Mouse (Mus musculus) cerebellum, adult 18-20 months (tissue): ENCODE data around the gene Nmnat2.

Experiments
- DNase-seq, 2 experiments: peaks; one replicate each; pipeline ENCODE4 v3.0.0; 2021

The Nmnat2 gene

GRCm38 (mm10) chr1:152990067-152990466 is 35.3 kb downstream of the Nmnat2 start:
- DNase-seq: no peak

- DNase-seq: peak; percentile 72 to 77
These were observed 37.7 kb downstream of the Nmnat2 start for GRCm38 (mm10) chr1:152992271-152993134.

GRCm38 (mm10) chr1:152993803-152994202 is 39.0 kb downstream of the Nmnat2 start:
- no peak for DNase-seq

GRCm38 (mm10) chr1:152999983-153000382 is 45.2 kb downstream of the Nmnat2 start:
- peak; percentile 43 to 51 for DNase-seq

GRCm38 (mm10) chr1:153000486-153001228 is 45.9 kb downstream of the Nmnat2 start:
- peak; percentile 95 to 98 for DNase-seq

- no peak for DNase-seq
These were observed 47.7 kb downstream of the Nmnat2 start for GRCm38 (mm10) chr1:153002295-153003050.

- no peak for DNase-seq
These were observed 49.7 kb downstream of the Nmnat2 start for GRCm38 (mm10) chr1:153004472-153004871.

GRCm38 (mm10) chr1:153006054-153006453 is 51.3 kb downstream of the Nmnat2 start:
- DNase-seq: no peak

GRCm38 (mm10) chr1:153006761-153007160 is 52.0 kb downstream of the Nmnat2 start:
- DNase-seq: peak in 1 of 2 experiments; percentile 51

GRCm38 (mm10) chr1:153007292-153007691 is 52.5 kb downstream of the Nmnat2 start:
- no peak for DNase-seq

GRCm38 (mm10) chr1:153007824-153008223 is 53.0 kb downstream of the Nmnat2 start:
- DNase-seq: peak; percentile 48 to 60

GRCm38 (mm10) chr1:153009338-153009737 is 54.5 kb downstream of the Nmnat2 start:
- DNase-seq: no peak

GRCm38 (mm10) chr1:153010353-153011351 is 55.9 kb downstream of the Nmnat2 start:
- DNase-seq: peak; percentile 38 to 53

- DNase-seq: peak; percentile 60 to 70
These were observed 56.8 kb downstream of the Nmnat2 start for GRCm38 (mm10) chr1:153011544-153011943.

- no peak for DNase-seq
These were observed 58.9 kb downstream of the Nmnat2 start for GRCm38 (mm10) chr1:153013541-153014288.

GRCm38 (mm10) chr1:153014431-153015186 is 59.8 kb downstream of the Nmnat2 start:
- DNase-seq: peak; percentile 79

GRCm38 (mm10) chr1:153016465-153017163 is 61.8 kb downstream of the Nmnat2 start:
- peak in 1 of 2 experiments; percentile 42 for DNase-seq

GRCm38 (mm10) chr1:153019128-153019527 is 64.3 kb downstream of the Nmnat2 start:
- DNase-seq: no peak

- DNase-seq: peak in 1 of 2 experiments; percentile 37
These were observed 64.8 kb downstream of the Nmnat2 start for GRCm38 (mm10) chr1:153019623-153020022.
